Mouse (Mus musculus) R1 (cell line): Measurements from ENCODE around the gene Efcab6.
A peak's percentile ranks its signal among the peaks of the same experiment; 100 is the strongest.

Source experiments
- DNase-seq: peaks from one replicate; pipeline ENCODE4 v3.0.0-alpha.2; 2018; ENCODE audit warnings: low read depth, low spot score

Efcab6 gene

GRCm38 (mm10) chr15:84065140-84065539 lies at the start of gene Efcab6:
TSS of gene Efcab6 (minus strand) at chr15:84065379.
- DNase-seq = peak; percentile 98

DNA sequence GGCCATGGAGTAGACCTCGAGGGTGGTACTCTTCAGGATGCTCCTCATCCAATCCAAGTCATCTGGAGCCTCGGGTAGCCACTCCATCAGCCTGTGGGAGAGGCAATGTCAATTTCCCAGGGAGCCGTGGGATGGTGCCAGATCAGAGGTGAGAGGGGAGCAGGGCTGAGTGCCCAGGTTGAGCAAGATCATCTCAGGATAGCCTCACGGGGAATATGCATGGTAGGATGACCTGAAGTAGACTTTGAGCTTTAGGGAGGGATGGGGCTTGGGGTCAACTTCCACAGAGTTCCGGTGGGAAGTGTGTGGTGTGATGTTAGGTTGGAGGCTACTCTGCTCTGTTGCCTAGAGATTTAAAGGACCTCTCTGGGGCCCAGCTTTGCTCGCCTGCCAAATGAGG lies 48.7 kb upstream of the Efcab6 start:
- DNase-seq = no peak

DNA sequence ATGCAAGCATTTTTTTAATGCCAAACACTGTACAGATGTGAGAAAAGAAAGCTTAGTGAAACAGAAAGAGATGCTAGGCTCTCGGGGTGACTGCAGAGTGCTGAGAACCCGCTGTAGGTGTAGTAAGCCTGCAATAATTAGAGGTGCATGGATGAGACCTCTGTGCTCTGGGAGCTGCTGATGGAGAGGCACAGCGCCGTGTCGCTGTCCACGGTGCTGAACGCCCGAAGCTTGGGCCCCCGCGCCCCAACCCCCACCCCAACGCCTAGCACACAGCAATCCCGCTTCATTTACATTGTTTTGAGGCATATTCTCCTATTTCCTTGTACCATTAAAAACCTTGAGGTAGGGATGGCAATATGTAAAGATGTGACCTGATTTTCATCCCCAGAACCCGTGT lies 43.7 kb upstream of the Efcab6 start:
- DNase-seq = peak; percentile 42

DNA sequence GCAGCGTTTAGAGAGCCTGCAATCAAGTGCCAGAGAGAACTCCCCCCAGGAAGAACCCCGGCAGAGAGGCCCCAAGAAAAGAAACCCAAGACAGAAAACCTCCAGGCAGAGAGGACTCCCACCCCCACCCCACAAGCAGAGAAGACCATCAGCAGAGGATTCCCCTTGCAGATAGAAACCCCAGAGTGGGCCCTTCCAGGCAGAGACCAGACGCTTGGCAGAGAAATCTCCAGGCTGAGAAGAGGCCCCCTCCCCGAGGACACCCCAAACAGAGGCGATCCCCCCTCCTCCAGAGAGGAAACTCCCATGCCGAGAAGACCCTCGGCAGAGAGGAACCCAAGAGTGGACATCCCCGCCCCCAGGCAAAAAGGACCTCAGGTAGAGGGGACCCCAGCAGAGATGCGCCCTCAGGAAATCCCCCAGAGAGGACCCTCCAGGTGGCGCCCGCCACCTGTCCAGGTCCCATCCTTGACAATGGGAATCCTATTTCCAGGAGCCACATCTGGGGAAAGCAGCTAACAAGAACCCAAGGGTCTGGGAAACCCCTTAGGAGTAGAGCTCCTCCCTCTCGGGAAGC lies 40.8 kb upstream of the Efcab6 start:
- no peak for DNase-seq

GRCm38 (mm10) chr15:84105105-84105923 lies 40.1 kb upstream of the Efcab6 start, which contains the start of gene Sult4a1:
TSS of gene Sult4a1 (minus strand) at chr15:84105754.
- peak; percentile 63 for DNase-seq

GRCm38 (mm10) chr15:84104626-84105025 lies 39.4 kb upstream of the Efcab6 start:
- no peak for DNase-seq

DNA sequence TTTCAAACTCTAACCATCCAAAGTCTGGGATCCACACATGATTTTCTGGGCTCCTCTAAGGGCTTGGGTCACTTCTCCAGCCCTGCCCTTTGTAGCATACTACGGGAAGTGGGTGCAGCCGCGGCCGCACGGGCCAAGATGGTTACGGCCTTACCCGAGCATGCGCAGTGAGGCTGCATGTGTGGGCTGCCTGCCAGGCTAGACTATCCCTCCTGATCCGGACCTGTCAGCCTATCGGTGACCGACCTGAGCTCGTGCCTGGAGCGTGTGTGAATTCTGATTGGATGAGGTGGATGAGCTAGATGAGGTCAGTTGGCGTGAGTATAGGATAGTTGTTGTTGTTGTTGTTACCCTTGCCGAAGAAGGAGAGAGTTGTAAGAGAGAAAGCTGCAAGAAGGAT lies 32.4 kb upstream of the Efcab6 start:
- DNase-seq = peak; percentile 76

- no peak for DNase-seq
These were observed 30.9 kb upstream of the Efcab6 start for GRCm38 (mm10) chr15:84096051-84096450.

DNA sequence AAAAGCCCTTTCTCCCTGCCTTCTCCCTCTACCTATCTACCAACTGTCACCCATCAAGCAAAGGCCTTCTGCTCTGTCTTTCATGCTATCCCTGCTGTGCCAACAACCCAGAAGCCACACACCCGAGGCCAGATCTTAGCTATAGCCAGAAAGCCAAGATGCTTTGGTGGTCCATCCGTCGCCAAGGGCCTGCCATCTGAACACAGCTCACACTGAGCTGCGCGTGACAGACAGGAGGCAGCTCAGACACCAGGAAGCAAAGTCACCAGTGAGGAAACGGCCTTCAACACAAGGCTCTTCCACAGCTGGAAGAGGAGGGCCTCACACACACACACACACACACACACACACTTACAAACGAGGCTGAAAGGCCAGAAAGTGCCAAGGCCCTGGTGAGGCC lies 29.7 kb upstream of the Efcab6 start:
- no peak for DNase-seq

- peak; percentile 96 for DNase-seq
These were observed 21.6 kb upstream of the Efcab6 start for GRCm38 (mm10) chr15:84086775-84087174.

DNA sequence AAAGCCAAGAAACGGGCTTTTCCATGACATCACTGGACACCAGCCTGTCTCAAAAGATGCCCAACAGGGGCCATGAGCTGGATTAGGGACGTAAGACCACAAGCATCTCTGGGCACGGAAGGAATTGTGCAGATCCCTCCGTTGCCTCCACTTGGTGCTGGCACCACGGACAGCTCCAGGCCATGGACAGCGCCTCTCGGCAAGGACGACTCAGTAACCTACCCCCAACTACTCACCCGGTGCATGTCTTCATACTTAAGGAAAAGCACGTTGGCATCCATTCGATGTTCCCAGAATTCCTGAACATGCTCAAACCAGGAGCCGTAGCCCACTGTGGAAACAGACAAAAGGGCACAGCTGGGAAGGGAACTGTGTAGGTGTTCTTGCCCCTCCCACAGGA lies 21.2 kb upstream of the Efcab6 start:
- no peak for DNase-seq

GRCm38 (mm10) chr15:84080069-84080468 lies 14.9 kb upstream of the Efcab6 start:
- DNase-seq = no peak

DNA sequence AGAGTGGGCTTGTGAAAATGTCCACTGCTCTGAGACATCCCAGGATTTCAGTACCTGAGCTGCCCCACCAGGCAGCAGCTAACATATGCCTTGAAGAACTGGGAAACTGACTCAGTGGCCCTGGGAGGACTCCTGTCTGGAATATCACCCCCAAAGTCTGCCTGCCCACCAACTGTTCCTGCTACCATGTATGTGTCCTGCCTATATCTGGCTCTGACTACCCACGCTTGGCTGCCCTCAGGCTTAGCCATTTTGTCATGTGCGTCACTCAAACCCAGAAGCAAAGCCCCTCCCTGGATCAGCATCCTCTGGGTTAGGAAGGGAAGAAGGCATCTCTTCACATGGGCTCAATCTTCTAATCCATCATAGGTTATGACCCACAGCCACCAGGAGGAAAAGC lies 14.3 kb upstream of the Efcab6 start:
- DNase-seq = no peak

- DNase-seq = no peak
These were observed 13.5 kb upstream of the Efcab6 start for GRCm38 (mm10) chr15:84078667-84079066.

DNA sequence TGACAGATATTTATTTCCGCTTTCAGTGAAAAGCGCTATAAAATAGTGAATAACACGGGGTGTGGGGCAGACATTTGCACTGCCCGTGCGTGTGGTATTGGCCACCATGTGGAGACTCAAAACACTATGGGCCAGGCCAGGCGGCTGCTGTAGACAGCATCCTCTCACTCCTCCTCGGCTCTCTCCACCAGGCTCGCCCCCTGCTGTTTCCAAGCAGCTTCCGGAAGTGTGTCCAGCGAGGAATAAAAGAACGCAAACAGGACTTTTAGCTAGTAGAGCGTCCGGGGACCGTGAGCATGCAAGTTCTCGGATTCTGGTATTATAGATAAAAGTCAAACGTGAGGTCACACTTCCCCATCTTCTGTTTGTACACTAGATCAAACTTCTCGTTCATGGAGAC lies 12.0 kb upstream of the Efcab6 start:
- DNase-seq = peak; percentile 34

DNA sequence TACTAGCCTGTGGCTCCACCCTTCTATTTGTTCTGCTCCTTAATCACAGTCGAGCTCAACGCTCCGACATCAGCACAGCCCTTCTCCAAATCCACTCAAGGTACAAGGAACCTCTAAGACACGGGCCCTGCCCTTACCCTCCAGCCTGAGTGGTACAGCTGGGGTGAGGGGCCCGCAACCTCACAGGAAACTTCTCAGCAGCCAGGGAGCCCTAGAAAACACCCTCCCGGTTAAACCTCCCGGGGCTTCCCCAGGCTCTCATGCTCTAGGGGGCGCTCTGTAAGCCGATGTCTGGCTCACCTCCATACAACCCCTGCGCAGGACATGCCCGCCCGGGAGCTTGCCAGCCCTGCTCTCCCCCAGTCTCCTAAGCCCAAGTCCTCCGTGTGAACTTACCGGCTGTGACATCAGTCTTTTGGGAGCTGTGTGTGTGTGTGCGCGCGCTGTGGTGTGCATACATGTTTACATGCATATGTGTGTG lies 9.6 kb upstream of the Efcab6 start:
- DNase-seq = peak; percentile 61

DNA sequence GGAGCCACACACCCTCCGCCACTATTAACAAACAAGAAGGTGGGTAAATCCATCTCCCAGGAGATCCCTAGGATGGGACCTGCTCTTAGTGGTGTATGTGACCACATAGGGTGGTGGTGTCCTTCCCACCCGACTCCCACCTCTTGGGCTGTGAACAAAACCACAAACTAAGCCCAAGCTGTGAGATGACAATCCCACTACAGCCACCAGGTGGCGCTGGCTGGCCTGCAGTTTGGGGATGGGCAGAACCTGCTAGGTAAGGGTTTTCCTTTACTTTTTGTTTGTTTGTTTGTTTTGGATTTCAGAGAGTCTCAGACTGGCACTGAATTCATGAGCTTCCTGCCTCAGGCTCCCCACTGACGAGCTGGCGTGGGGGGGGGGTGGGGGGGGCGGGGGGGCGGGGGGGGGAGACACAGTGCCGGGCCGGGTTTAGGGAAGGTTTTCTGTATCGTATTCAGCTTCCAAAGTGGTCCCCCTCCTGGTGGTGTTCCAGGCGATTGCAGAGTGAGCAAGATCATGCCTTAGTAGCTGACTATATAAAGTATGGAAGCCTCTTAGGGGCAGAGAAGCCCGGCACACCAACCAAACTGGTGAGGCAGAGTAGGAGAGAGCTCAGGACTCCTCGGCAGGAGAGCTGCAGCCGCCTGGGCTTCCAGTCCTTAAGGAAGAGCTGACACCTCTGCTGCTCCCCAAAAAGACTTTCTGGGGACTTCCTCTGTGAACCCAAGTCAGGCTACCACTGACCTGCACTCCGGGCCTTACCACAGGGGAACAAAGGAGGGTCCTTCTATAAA lies 8.9 kb upstream of the Efcab6 start:
- peak; percentile 87 for DNase-seq

GRCm38 (mm10) chr15:84073058-84073457 lies 7.9 kb upstream of the Efcab6 start:
- DNase-seq = peak; percentile 87

- DNase-seq = peak; percentile 81
These were observed 7.0 kb upstream of the Efcab6 start for GRCm38 (mm10) chr15:84072226-84072625.

DNA sequence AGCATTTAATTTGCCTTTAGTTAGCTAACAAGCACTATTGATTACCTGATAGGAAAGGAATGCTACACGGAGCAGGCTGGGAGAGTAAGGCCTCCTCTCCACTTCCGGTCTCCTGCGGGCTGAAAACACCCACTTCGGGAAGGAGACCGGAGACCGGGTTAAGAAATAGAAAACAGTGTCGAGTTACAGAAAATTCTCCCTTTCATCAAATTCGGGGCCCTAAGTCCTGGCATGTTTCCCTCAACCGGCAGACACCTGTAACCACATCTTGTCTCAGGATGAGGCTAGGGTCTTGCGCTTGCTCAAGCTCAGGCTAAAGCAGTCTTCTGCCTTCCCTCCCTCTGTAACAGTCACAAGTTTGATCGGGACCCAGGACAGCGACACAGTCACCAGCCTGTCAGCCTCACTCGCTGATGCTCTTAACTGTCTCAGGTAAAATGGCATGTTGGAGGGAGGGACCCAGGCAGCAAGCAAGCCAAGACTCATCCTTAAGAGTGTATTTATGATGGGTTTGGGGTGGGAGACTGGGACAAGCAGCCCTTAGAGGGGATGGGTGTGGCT lies 5.0 kb upstream of the Efcab6 start:
- DNase-seq = peak; percentile 77

DNA sequence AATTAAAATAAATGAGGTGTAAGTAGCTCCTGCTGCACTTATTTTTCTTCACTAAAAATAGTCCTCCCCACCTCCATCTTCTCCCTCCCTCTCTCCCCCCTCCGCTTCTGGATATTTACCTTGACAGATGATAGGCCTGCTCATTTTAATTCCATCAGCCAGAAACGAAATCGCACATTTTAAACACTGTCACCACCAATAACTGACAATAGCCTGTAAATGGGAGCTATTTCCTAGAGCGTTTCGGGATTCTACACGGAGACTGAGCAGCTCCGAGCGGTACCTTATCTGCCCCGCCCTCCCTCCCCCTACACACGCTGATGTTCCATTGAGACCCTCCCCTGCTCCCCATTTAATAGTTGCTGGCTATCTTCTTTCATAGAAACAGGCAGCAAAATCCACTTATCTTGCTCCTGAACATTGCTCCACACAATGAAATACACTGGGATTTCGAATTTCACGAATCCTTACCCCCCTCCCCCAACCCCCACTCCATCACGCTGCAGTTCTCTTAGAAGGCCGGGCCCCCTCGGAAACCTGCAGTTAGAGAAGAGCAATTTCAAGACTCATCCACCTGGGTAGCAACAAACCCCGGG lies 4.4 kb upstream of the Efcab6 start:
- no peak for DNase-seq

GRCm38 (mm10) chr15:84065701-84066100 lies 522 bp upstream of the Efcab6 start:
- DNase-seq = peak; percentile 66
